Mouse (Mus musculus): ENCODE data around the gene Lysmd4. TPM values are rescaled to one million over a fixed set of nuclear protein-coding genes. Genes with fewer than 3 reads are reported as not detected.

The Lysmd4 gene
- polyA plus RNA-seq, 1 experiment from 2014 or later, result 37.0 TPM

GRCm38 (mm10) chr7:67291356-67291755, 69.0 kb downstream of the Lysmd4 start:
- no peak overlapping the region for H3K4me3 ChIP-seq (replicated peaks)
- no peak overlapping the region for H3K4me2 ChIP-seq
- 86% methylated on average over 1 of the region's 1 CpGs for WGBS
- H3K27ac ChIP-seq (replicated peaks), result no peak overlapping the region
- no peak overlapping the region for H3K9ac ChIP-seq (replicated peaks)
- H3K36me3 ChIP-seq, result no peaks in the 10 kb centered on the region
- no peak for ATAC-seq (ENCODE audit: low FRiP score)
- no peaks in the 10 kb centered on the region for H3K9me3 ChIP-seq (replicated peaks)
- H3K27me3 ChIP-seq (replicated peaks), result no peaks in the 10 kb centered on the region
- no peaks in the 10 kb centered on the region for H3K4me1 ChIP-seq

- no peak overlapping the region for H3K27ac ChIP-seq (replicated peaks)
- H3K4me1 ChIP-seq, result no peaks in the 10 kb centered on the region
- H3K36me3 ChIP-seq, result no peaks in the 10 kb centered on the region
- no peaks in the 10 kb centered on the region for H3K27me3 ChIP-seq (replicated peaks)
- no peaks in the 10 kb centered on the region for H3K9me3 ChIP-seq (replicated peaks)
- WGBS, result 95% methylated on average over 1 of the region's 1 CpGs
- no peak overlapping the region for H3K4me3 ChIP-seq (replicated peaks)
- no peak overlapping the region for H3K9ac ChIP-seq (replicated peaks)
- no peak overlapping the region for H3K4me2 ChIP-seq
- no peak for ATAC-seq (ENCODE audit: low FRiP score)
These were observed 74.1 kb downstream of the Lysmd4 start for GRCm38 (mm10) chr7:67296419-67296818.

GRCm38 (mm10) chr7:67304937-67305336, 82.6 kb downstream of the Lysmd4 start:
- H3K27ac ChIP-seq (replicated peaks), result no peak overlapping the region
- H3K4me3 ChIP-seq (replicated peaks), result no peak overlapping the region
- ATAC-seq (ENCODE audit: low FRiP score), result no peak
- H3K9me3 ChIP-seq (replicated peaks), result no peaks in the 10 kb centered on the region
- 0 out of 2 replicates have a peak, but pooled peaks cover 3% of the 10 kb centered on the region for H3K36me3 ChIP-seq
- no peaks in the 10 kb centered on the region for H3K27me3 ChIP-seq (replicated peaks)
- WGBS, result 89% methylated on average over 3 of the region's 3 CpGs
- H3K9ac ChIP-seq (replicated peaks), result no peak overlapping the region
- H3K4me1 ChIP-seq, result no peaks in the 10 kb centered on the region
- no peak overlapping the region for H3K4me2 ChIP-seq

GRCm38 (mm10) chr7:67307078-67307477, 84.7 kb downstream of the Lysmd4 start:
- H3K4me1 ChIP-seq, result no peaks in the 10 kb centered on the region
- H3K4me3 ChIP-seq (replicated peaks), result no peak overlapping the region
- H3K27ac ChIP-seq (replicated peaks), result no peak overlapping the region
- no peak for ATAC-seq (ENCODE audit: low FRiP score)
- WGBS, result 96% methylated on average over 3 of the region's 3 CpGs
- no peaks in the 10 kb centered on the region for H3K9me3 ChIP-seq (replicated peaks)
- H3K4me2 ChIP-seq, result no peak overlapping the region
- 0 out of 2 replicates have a peak, but pooled peaks cover 3% of the 10 kb centered on the region for H3K36me3 ChIP-seq
- H3K27me3 ChIP-seq (replicated peaks), result no peaks in the 10 kb centered on the region
- H3K9ac ChIP-seq (replicated peaks), result no peak overlapping the region

GRCm38 (mm10) chr7:67308102-67308501, 85.8 kb downstream of the Lysmd4 start:
- Histone ChIP-seq H3K4me1 (no peaks in the 10 kb centered on the region), H3K9me3 (replicated peaks) (no peaks in the 10 kb centered on the region), H3K4me3 (replicated peaks) (no peak overlapping the region), H3K27ac (replicated peaks) (no peak overlapping the region), H3K27me3 (replicated peaks) (no peaks in the 10 kb centered on the region), H3K36me3 (0 out of 2 replicates have a peak, but pooled peaks cover 3% of the 10 kb centered on the region), H3K9ac (replicated peaks) (no peak overlapping the region), H3K4me2 (no peak overlapping the region)
- ATAC-seq (ENCODE audit: low FRiP score), result no peak
- WGBS, result 98% methylated on average over 2 of the region's 2 CpGs

- Histone ChIP-seq H3K9me3 (replicated peaks) (no peaks in the 10 kb centered on the region), H3K4me2 (no peak overlapping the region), H3K36me3 (no peaks in the 10 kb centered on the region), H3K4me3 (replicated peaks) (no peak overlapping the region), H3K9ac (replicated peaks) (no peak overlapping the region), H3K27me3 (replicated peaks) (no peaks in the 10 kb centered on the region), H3K27ac (replicated peaks) (no peak overlapping the region), H3K4me1 (no peaks in the 10 kb centered on the region)
- WGBS, result 94% methylated on average over 2 of the region's 2 CpGs
- no peak for ATAC-seq (ENCODE audit: low FRiP score)
These were observed 87.8 kb downstream of the Lysmd4 start for GRCm38 (mm10) chr7:67310151-67310550.

- H3K9me3 ChIP-seq (replicated peaks), result no peaks in the 10 kb centered on the region
- H3K4me2 ChIP-seq, result no peak overlapping the region
- no peak for ATAC-seq (ENCODE audit: low FRiP score)
- no peak overlapping the region for H3K27ac ChIP-seq (replicated peaks)
- no peaks in the 10 kb centered on the region for H3K36me3 ChIP-seq
- no peak overlapping the region for H3K9ac ChIP-seq (replicated peaks)
- H3K4me1 ChIP-seq, result no peaks in the 10 kb centered on the region
- H3K27me3 ChIP-seq (replicated peaks), result no peaks in the 10 kb centered on the region
- no peak overlapping the region for H3K4me3 ChIP-seq (replicated peaks)
- WGBS, result 96% methylated on average over 3 of the region's 3 CpGs
These were observed 90.9 kb downstream of the Lysmd4 start for GRCm38 (mm10) chr7:67313200-67313599.

- Histone ChIP-seq H3K4me2 (no peak overlapping the region), H3K9ac (replicated peaks) (no peak overlapping the region), H3K4me3 (replicated peaks) (no peak overlapping the region), H3K27ac (replicated peaks) (no peak overlapping the region), H3K4me1 (no peaks in the 10 kb centered on the region), H3K36me3 (no peaks in the 10 kb centered on the region), H3K9me3 (replicated peaks) (no peaks in the 10 kb centered on the region), H3K27me3 (replicated peaks) (no peaks in the 10 kb centered on the region)
- no peak for ATAC-seq (ENCODE audit: low FRiP score)
These were observed 96.4 kb downstream of the Lysmd4 start for GRCm38 (mm10) chr7:67318697-67319096.

- Histone ChIP-seq H3K4me3 (replicated peaks) (no peak overlapping the region), H3K27ac (replicated peaks) (no peak overlapping the region), H3K4me1 (no peaks in the 10 kb centered on the region), H3K27me3 (replicated peaks) (no peaks in the 10 kb centered on the region), H3K9me3 (replicated peaks) (no peaks in the 10 kb centered on the region), H3K9ac (replicated peaks) (no peak overlapping the region), H3K4me2 (no peak overlapping the region), H3K36me3 (no peaks in the 10 kb centered on the region)
- WGBS, result 85% methylated on average over 1 of the region's 1 CpGs
- ATAC-seq (ENCODE audit: low FRiP score), result no peak
These were observed 98.0 kb downstream of the Lysmd4 start for GRCm38 (mm10) chr7:67320359-67320758.

GRCm38 (mm10) chr7:67342067-67342625, 119.8 kb downstream of the Lysmd4 start:
- no peak for ATAC-seq (ENCODE audit: low FRiP score)
- no peaks in the 10 kb centered on the region for H3K27me3 ChIP-seq (replicated peaks)
- H3K4me1 ChIP-seq, result no peaks in the 10 kb centered on the region
- no peak overlapping the region for H3K4me3 ChIP-seq (replicated peaks)
- H3K36me3 ChIP-seq, result peaks cover 2% of the 10 kb centered on the region; the same call in 1 of the 2 replicates
- no peak overlapping the region for H3K4me2 ChIP-seq
- H3K9ac ChIP-seq (replicated peaks), result no peak overlapping the region
- no peaks in the 10 kb centered on the region for H3K9me3 ChIP-seq (replicated peaks)
- 92% methylated on average over 7 of the region's 7 CpGs for WGBS
- H3K27ac ChIP-seq (replicated peaks), result no peak overlapping the region

GRCm38 (mm10) chr7:67344443-67344842, 122.1 kb downstream of the Lysmd4 start:
- no peak overlapping the region for H3K9ac ChIP-seq (replicated peaks)
- no peak overlapping the region for H3K4me3 ChIP-seq (replicated peaks)
- no peaks in the 10 kb centered on the region for H3K4me1 ChIP-seq
- no peak for ATAC-seq (ENCODE audit: low FRiP score)
- H3K4me2 ChIP-seq, result no peak overlapping the region
- peaks cover 2% of the 10 kb centered on the region; the same call in 1 of the 2 replicates for H3K36me3 ChIP-seq
- no peaks in the 10 kb centered on the region for H3K9me3 ChIP-seq (replicated peaks)
- no peak overlapping the region for H3K27ac ChIP-seq (replicated peaks)
- 100% methylated on average over 1 of the region's 1 CpGs for WGBS
- H3K27me3 ChIP-seq (replicated peaks), result no peaks in the 10 kb centered on the region

GRCm38 (mm10) chr7:67352989-67353388, 130.6 kb downstream of the Lysmd4 start:
- Histone ChIP-seq H3K4me3 (replicated peaks) (no peak overlapping the region), H3K4me2 (no peak overlapping the region), H3K4me1 (no peaks in the 10 kb centered on the region), H3K27ac (replicated peaks) (no peak overlapping the region), H3K9ac (replicated peaks) (no peak overlapping the region), H3K9me3 (replicated peaks) (no peaks in the 10 kb centered on the region), H3K27me3 (replicated peaks) (no peaks in the 10 kb centered on the region), H3K36me3 (0 out of 2 replicates have a peak, but pooled peaks cover 5% of the 10 kb centered on the region)
- ATAC-seq (ENCODE audit: low FRiP score), result no peak
- 78% methylated on average over 4 of the region's 4 CpGs for WGBS
